Mouse (Mus musculus): Measurements from ENCODE around the gene Usp53.

Gene Usp53

GRCm38 (mm10) chr3:122887505-122888301 lies 96.6 kb downstream of the Usp53 start:
- DNase-seq (ENCODE audit: low spot score in 2 of 2), result no peak
